In genomic region chr2:166995021-166995795, GRCm38 (mm10) we compare ENCODE assay signal across 8 mouse cellular contexts. TPM values are rescaled to one million over a fixed set of nuclear protein-coding genes. Genes with fewer than 3 reads are reported as not detected.
DNase-seq lines count a peak whose midpoint lies in the region; ATAC-seq and TF ChIP-seq lines count a peak whose summit lies in the region.

No protein-coding gene starts in this region.

- no peak for TF ChIP-seq CTCF in testis, adult 2 months (IDR thresholded peaks at IDR 0.05; ENCODE audit: control insufficient read depth, insufficient read depth, insufficient replicate concordance, low read depth, low read length)
- no peak for TF ChIP-seq CTCF in brain, embryonic 14.5 days (IDR thresholded peaks at IDR 0.05; ENCODE audit: borderline replicate concordance, extremely low read depth, insufficient read depth, insufficient read length)
- no peak for TF ChIP-seq CTCF in liver, embryonic 14.5 days (IDR thresholded peaks at IDR 0.05; ENCODE audit: low read depth)

- no peaks in the 10 kb centered on the region for H3K27me3 ChIP-seq in testis, adult 2 months (ENCODE audit: control insufficient read depth, insufficient read depth, low read length)
- no peaks in the 10 kb centered on the region for H3K27me3 ChIP-seq in hindbrain, embryonic 14.5 days (ENCODE audit: control insufficient read depth, insufficient read depth, low read length)
- H3K27me3 ChIP-seq in liver, embryonic 14.5 days (ENCODE audit: control insufficient read depth, insufficient read depth, low read length), result no peaks in the 10 kb centered on the region
- no peaks in the 10 kb centered on the region for H3K27me3 ChIP-seq in neural tube, embryonic 13.5 days

- no peaks in the 10 kb centered on the region for H3K9me3 ChIP-seq in hindbrain, embryonic 14.5 days (ENCODE audit: control insufficient read depth, low read length)
- no peaks in the 10 kb centered on the region for H3K9me3 ChIP-seq in liver, embryonic 14.5 days (ENCODE audit: control insufficient read depth, low read length)
- H3K9me3 ChIP-seq in neural tube, embryonic 13.5 days, result no peaks in the 10 kb centered on the region

- peak overlapping the region; percentile 92 for H3K9ac ChIP-seq in hindbrain, embryonic 14.5 days
- H3K9ac ChIP-seq in liver, embryonic 14.5 days (replicated peaks), result peak overlapping the region; percentile 94
- peak overlapping the region; percentile 99 for H3K9ac ChIP-seq in neural tube, embryonic 13.5 days

- peak; percentile 69 for ATAC-seq in erythroid progenitor cell, adult 5-6 weeks (replicated peaks; ENCODE audit: low FRiP score, poor library complexity, severe bottlenecking)
- peak; percentile 14; the same call in 1 of the 2 replicates for ATAC-seq in hindbrain, embryonic 14.5 days (ENCODE audit: low FRiP score)
- ATAC-seq in liver, embryonic 14.5 days (ENCODE audit: insufficient read depth), result peak; percentile 36; the same call in 1 of the 2 replicates
- peak; percentile 51 for ATAC-seq in neural tube, embryonic 13.5 days (ENCODE audit: low read depth)

- H3K27ac ChIP-seq in testis, adult 2 months (ENCODE audit: control insufficient read depth, insufficient read depth, low read depth, low read length), result peak overlapping the region; percentile 98
- H3K27ac ChIP-seq in hindbrain, embryonic 14.5 days, result peak overlapping the region; percentile 95
- peak overlapping the region; percentile 79 for H3K27ac ChIP-seq in liver, embryonic 14.5 days
- peak overlapping the region; percentile 97 for H3K27ac ChIP-seq in neural tube, embryonic 13.5 days (replicated peaks)

- no peak for TF ChIP-seq POLR2A in testis, adult 2 months (IDR thresholded peaks at IDR 0.05; ENCODE audit: control insufficient read depth, low read depth, low read length)
- no peak for TF ChIP-seq POLR2A in brain, embryonic 14.5 days (IDR thresholded peaks at IDR 0.05; ENCODE audit: borderline replicate concordance, extremely low read depth, insufficient read depth, insufficient read length, poor library complexity, severe bottlenecking)

- DNase-seq in testis, postnatal 14 days (ENCODE audit: low spot score), result no peak
- peak; percentile 66 for DNase-seq in brain, embryonic 14.5 days (ENCODE audit: low read depth)
- peak; percentile 37 for DNase-seq in hindbrain, embryonic 14.5 days (ENCODE audit: low spot score)
- DNase-seq in liver, embryonic 14.5 days (ENCODE audit: low read depth in 3 of 3, low spot score in 3 of 3), result peak in 1 of 3 experiments; percentile 52
- DNase-seq in testis, postnatal 10 days (ENCODE audit: low spot score), result no peak

- H3K4me3 ChIP-seq in testis, adult 2 months (ENCODE audit: control insufficient read depth, low read depth, low read length), result peak overlapping the region; percentile 100
- peak overlapping the region; percentile 92 for H3K4me3 ChIP-seq in hindbrain, embryonic 14.5 days (replicated peaks; ENCODE audit: low read length)
- H3K4me3 ChIP-seq in liver, embryonic 14.5 days (ENCODE audit: insufficient read depth in 1 of 2, low read depth in 2 of 2, low read length in 2 of 2), result peak overlapping the region; percentile 81 to 93
- peak overlapping the region; percentile 95 for H3K4me3 ChIP-seq in neural tube, embryonic 13.5 days

- no peaks in the 10 kb centered on the region for H3K36me3 ChIP-seq in testis, adult 2 months (ENCODE audit: control insufficient read depth, insufficient read depth, low read length)
- H3K36me3 ChIP-seq in hindbrain, embryonic 14.5 days (replicated peaks; ENCODE audit: control insufficient read depth, insufficient read depth), result no peaks in the 10 kb centered on the region
- H3K36me3 ChIP-seq in liver, embryonic 14.5 days (replicated peaks; ENCODE audit: control insufficient read depth, insufficient read depth, low read depth), result no peaks in the 10 kb centered on the region
- H3K36me3 ChIP-seq in neural tube, embryonic 13.5 days, result no peaks in the 10 kb centered on the region

- H3K4me1 ChIP-seq in testis, adult 2 months (ENCODE audit: control insufficient read depth, insufficient read depth, low read length), result peaks cover 9% of the 10 kb centered on the region
- peaks cover 34% of the 10 kb centered on the region for H3K4me1 ChIP-seq in hindbrain, embryonic 14.5 days (replicated peaks; ENCODE audit: control insufficient read depth, insufficient read depth, low read length)
- H3K4me1 ChIP-seq in liver, embryonic 14.5 days (replicated peaks; ENCODE audit: control insufficient read depth in 2 of 2, insufficient read depth in 2 of 2, low read length in 1 of 2), result peaks cover 25 to 37% of the 10 kb centered on the region in 2 experiments
- H3K4me1 ChIP-seq in neural tube, embryonic 13.5 days (replicated peaks), result peaks cover 45% of the 10 kb centered on the region

- 5% methylated on average over 28 of the region's 28 CpGs for WGBS in hindbrain, embryonic 14.5 days
- under 1% methylated on average over 28 of the region's 28 CpGs for WGBS in liver, embryonic 14.5 days (ENCODE audit: insufficient replicate concordance)
- 5% methylated on average over 28 of the region's 28 CpGs for WGBS in neural tube, embryonic 13.5 days

- peak overlapping the region; percentile 89 for H3K4me2 ChIP-seq in hindbrain, embryonic 14.5 days (replicated peaks)
- peak overlapping the region; percentile 97 for H3K4me2 ChIP-seq in liver, embryonic 14.5 days (ENCODE audit: low read depth)
- H3K4me2 ChIP-seq in neural tube, embryonic 13.5 days, result peak overlapping the region; percentile 96

- TF ChIP-seq EP300 in liver, embryonic 14.5 days (IDR thresholded peaks at IDR 0.05; ENCODE audit: low read depth), result no peak

RNA-seq across cellular contexts. Expression of gene Stau1, which starts 0.9 kb away (rescaled TPM):
- polyA plus RNA-seq in testis, adult 2 months (2012; rRNA removed), result 20.9 and 21.7 TPM in 2 replicates
- polyA plus RNA-seq in brain, embryonic 14.5 days (2012; rRNA removed), result 64.5 and 81.9 TPM in 2 replicates
- total RNA-seq in erythroid progenitor cell, adult 5-6 weeks (2015; ENCODE audit: low replicate concordance), result 25.2 and 42.5 TPM in 2 replicates
- total RNA-seq in erythroid progenitor cell, adult 5-6 weeks (2017; ENCODE audit: low replicate concordance), result 47.6 and 55.7 TPM in 2 replicates
- polyA plus RNA-seq in hindbrain, embryonic 14.5 days (2014; fragmentation: Nextera tagmentation; extraction: Ambion mirVana), result 103 and 107 TPM in 2 replicates
- 8.8 and 11.4 TPM in 2 replicates for polyA plus RNA-seq in liver, embryonic 14.5 days (2012; rRNA removed)
- 15.6 and 17.9 TPM in 2 replicates for polyA plus RNA-seq in liver, embryonic 14.5 days (2014; fragmentation: Nextera tagmentation; extraction: Ambion mirVana)
- 115 and 124 TPM in 2 replicates for polyA plus RNA-seq in neural tube, embryonic 13.5 days (2015; fragmentation: Nextera tagmentation; extraction: Ambion mirVana)

RNA-seq across cellular contexts. Expression of gene Ddx27, which starts 19.8 kb away (rescaled TPM):
- 17.5 and 19.1 TPM in 2 replicates for polyA plus RNA-seq in testis, adult 2 months (2012; rRNA removed)
- polyA plus RNA-seq in brain, embryonic 14.5 days (2012; rRNA removed), result 35.4 and 38.3 TPM in 2 replicates
- total RNA-seq in erythroid progenitor cell, adult 5-6 weeks (2015; ENCODE audit: low replicate concordance), result 31.4 and 35.6 TPM in 2 replicates
- 44.6 and 49.5 TPM in 2 replicates for total RNA-seq in erythroid progenitor cell, adult 5-6 weeks (2017; ENCODE audit: low replicate concordance)
- polyA plus RNA-seq in hindbrain, embryonic 14.5 days (2014; fragmentation: Nextera tagmentation; extraction: Ambion mirVana), result 28.1 and 29.3 TPM in 2 replicates
- 26.4 and 39.5 TPM in 2 replicates for polyA plus RNA-seq in liver, embryonic 14.5 days (2012; rRNA removed)
- polyA plus RNA-seq in liver, embryonic 14.5 days (2014; fragmentation: Nextera tagmentation; extraction: Ambion mirVana), result 26.5 and 30.2 TPM in 2 replicates
- 35.5 and 38.5 TPM in 2 replicates for polyA plus RNA-seq in neural tube, embryonic 13.5 days (2015; fragmentation: Nextera tagmentation; extraction: Ambion mirVana)

Comparison
In these comparisons a context has a peak if more than half of its experiments do, and no peak if none do; other contexts are left out.
1. DNase-seq: peak in brain, embryonic 14.5 days (single experiment) and hindbrain, embryonic 14.5 days (single experiment); none in testis, postnatal 14 days (single experiment) and testis, postnatal 10 days (single experiment).
2. ATAC-seq: peak in every context shown above with its lines; median percentile 69 in erythroid progenitor cell, adult 5-6 weeks; 51 in neural tube, embryonic 13.5 days; 36 in liver, embryonic 14.5 days; 14 in hindbrain, embryonic 14.5 days.
3. Peak in every context shown above with its lines, with median percentiles within 50 percentile points of each other: H3K27ac ChIP-seq, H3K4me3 ChIP-seq, H3K4me2 ChIP-seq and H3K9ac ChIP-seq.